Mouse (Mus musculus) hindbrain, embryonic 13.5 days (tissue): Measurements from ENCODE around the gene Slitrk6. TPM values are rescaled to one million over a fixed set of nuclear protein-coding genes. Genes with fewer than 3 reads are reported as not detected.
A peak's percentile ranks its signal among the peaks of the same experiment; 100 is the strongest.

Source experiments
- ATAC-seq: fragments of 200-750 bp; cut with Nextera tagmentation; 2 replicates; pipeline ENCODE4 v1.8.0; 2017; ENCODE audit warnings: moderate TSS enrichment; ENCODE audit not compliant: low FRiP score
- H3K27ac ChIP-seq: fragments of 300-500 bp; sonication (generic); 2 replicates; pipeline ENCODE4 v1.5.1; 2015; ENCODE audit warnings: inconsistent platforms, mild to moderate bottlenecking, moderate library complexity
- H3K27me3 ChIP-seq: fragments of 300-500 bp; sonication (generic); 2 replicates; pipeline ENCODE4 v1.6.1; 2015; ENCODE audit warnings: mild to moderate bottlenecking, inconsistent platforms
- H3K36me3 ChIP-seq: fragments of 300-500 bp; sonication (generic); 2 replicates; pipeline ENCODE4 v1.6.1; 2015; ENCODE audit warnings: mild to moderate bottlenecking, inconsistent platforms
- H3K4me1 ChIP-seq: fragments of 300-500 bp; sonication (generic); replicated peaks from 2 replicates; pipeline ENCODE4 v1.6.1; 2015; ENCODE audit warnings: inconsistent platforms
- H3K4me2 ChIP-seq: fragments of 300-500 bp; sonication (generic); 2 replicates; pipeline ENCODE4 v1.6.1; 2015; ENCODE audit warnings: inconsistent platforms, mild to moderate bottlenecking, moderate library complexity
- H3K4me3 ChIP-seq: fragments of 300-500 bp; sonication (generic); 2 replicates; pipeline ENCODE4 v1.5.1; 2015; ENCODE audit warnings: mild to moderate bottlenecking, inconsistent platforms
- H3K9ac ChIP-seq: fragments of 300-500 bp; sonication (generic); 2 replicates; pipeline ENCODE4 v1.6.1; 2015; ENCODE audit warnings: mild to moderate bottlenecking, inconsistent platforms
- H3K9me3 ChIP-seq: fragments of 300-500 bp; sonication (generic); 2 replicates; pipeline ENCODE4 v1.6.1; 2016; ENCODE audit warnings: inconsistent platforms
- WGBS: fragments of 180-500 bp; shearing (Covaris S2); methylation state at CpG from one replicate; pipeline ENCODE4 v1.1.7; 2015; 5-methylcytosine and 5-hydroxymethylcytosine counted together
- polyA plus RNA-seq: library from polyadenylated mRNA; unstranded; fragments of >200 nt; fragmentation: Nextera tagmentation; extraction: Ambion mirVana; gene quantifications from 2 replicates; pipeline ENCODE4 v1.2.1, GENCODE M21; 2015

Gene Slitrk6
- 3.5 and 4.5 TPM in 2 replicates for polyA plus RNA-seq

- H3K9me3 ChIP-seq: no peaks in the 10 kb centered on the region
- ATAC-seq: peak; percentile 94
- WGBS: 27% methylated on average over 11 of the region's 11 CpGs
- H3K27ac ChIP-seq: peak within 1 kb of the TSS; percentile 48; the same call in 1 of the 2 replicates
- H3K27me3 ChIP-seq: no peaks in the 10 kb centered on the region
- H3K9ac ChIP-seq: peak within 1 kb of the TSS; percentile 30; the same call in 1 of the 2 replicates
- H3K4me2 ChIP-seq: peak within 1 kb of the TSS; percentile 56
- H3K4me1 ChIP-seq: peaks cover 4% of the 10 kb centered on the region; the same call in 1 of the 2 replicates
- no peaks in the 10 kb centered on the region for H3K36me3 ChIP-seq
- peak within 1 kb of the TSS; percentile 40 for H3K4me3 ChIP-seq
These were observed at the start of gene Slitrk6 for GRCm38 (mm10) chr14:110754484-110755307. Gene Slitrk6 (minus strand): TSS chr14:110755149.

- ATAC-seq: no peak
- no peaks in the 10 kb centered on the region for H3K9me3 ChIP-seq
These were observed 22.6 kb upstream of the Slitrk6 start for GRCm38 (mm10) chr14:110777546-110777945.

GRCm38 (mm10) chr14:110770694-110771093, 15.7 kb upstream of the Slitrk6 start:
- H3K27me3 ChIP-seq: no peaks in the 10 kb centered on the region
- H3K4me1 ChIP-seq: no peaks in the 10 kb centered on the region
- ATAC-seq: no peak
- no peak overlapping the region for H3K4me2 ChIP-seq
- WGBS: 86% methylated on average over 1 of the region's 1 CpGs
- H3K9ac ChIP-seq: no peak overlapping the region
- no peaks in the 10 kb centered on the region for H3K9me3 ChIP-seq
- H3K36me3 ChIP-seq: no peaks in the 10 kb centered on the region
- H3K27ac ChIP-seq: no peak overlapping the region
- no peak overlapping the region for H3K4me3 ChIP-seq

More at GRCm38 (mm10) chr14:110777546-110777945, 22.6 kb upstream of the Slitrk6 start:
- Histone ChIP-seq H3K4me3 (no peak overlapping the region), H3K4me2 (no peak overlapping the region), H3K4me1 (no peaks in the 10 kb centered on the region), H3K9ac (no peak overlapping the region), H3K27me3 (no peaks in the 10 kb centered on the region), H3K36me3 (no peaks in the 10 kb centered on the region), H3K27ac (no peak overlapping the region)

GRCm38 (mm10) chr14:110762588-110763220, 7.8 kb upstream of the Slitrk6 start:
- H3K27me3 ChIP-seq: no peaks in the 10 kb centered on the region
- no peak overlapping the region for H3K27ac ChIP-seq
- H3K9ac ChIP-seq: no peak overlapping the region
- H3K4me2 ChIP-seq: no peak overlapping the region
- H3K36me3 ChIP-seq: no peaks in the 10 kb centered on the region
- H3K4me1 ChIP-seq: no peaks in the 10 kb centered on the region
- ATAC-seq: no peak
- no peak overlapping the region for H3K4me3 ChIP-seq
- H3K9me3 ChIP-seq: no peaks in the 10 kb centered on the region
- 20% methylated on average over 7 of the region's 7 CpGs for WGBS

DNA sequence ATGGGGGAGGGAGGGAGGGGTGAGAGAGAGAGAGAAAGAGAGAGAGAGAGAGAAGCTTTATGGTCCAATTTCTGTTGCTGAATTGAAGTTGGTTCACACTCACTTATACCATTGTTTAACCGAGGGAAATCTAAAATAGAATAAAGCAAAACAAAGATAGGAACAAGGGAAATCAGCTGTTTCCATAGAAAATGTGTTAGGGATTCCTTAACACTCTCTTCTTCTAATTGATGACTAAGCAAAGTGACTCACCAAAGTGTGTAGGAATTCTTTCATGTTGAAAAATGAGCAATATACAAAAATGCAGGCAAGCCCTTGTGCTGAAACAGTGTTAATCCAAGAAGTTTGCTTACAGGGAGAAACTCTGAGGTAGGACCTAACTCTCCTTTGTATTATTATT, 6.0 kb upstream of the Slitrk6 start:
- WGBS: 81% methylated on average over 1 of the region's 1 CpGs

GRCm38 (mm10) chr14:110755308-110755650, 330 bp upstream of the Slitrk6 start:
- Histone ChIP-seq H3K27ac (no peak overlapping the region), H3K36me3 (no peaks in the 10 kb centered on the region), H3K9me3 (no peaks in the 10 kb centered on the region), H3K9ac (no peak overlapping the region), H3K27me3 (no peaks in the 10 kb centered on the region), H3K4me1 (peaks cover 4% of the 10 kb centered on the region; the same call in 1 of the 2 replicates), H3K4me2 (peak overlapping the region; percentile 56), H3K4me3 (peak overlapping the region; percentile 40; the same call in 1 of the 2 replicates)
- WGBS: 51% methylated on average over 4 of the region's 4 CpGs
- peak; percentile 75; the same call in 1 of the 2 replicates for ATAC-seq

More for the DNA sequence above, 6.0 kb upstream of the Slitrk6 start:
- H3K36me3 ChIP-seq: no peaks in the 10 kb centered on the region
- no peak overlapping the region for H3K27ac ChIP-seq
- no peak for ATAC-seq
- no peak overlapping the region for H3K9ac ChIP-seq
- no peak overlapping the region for H3K4me2 ChIP-seq
- H3K4me1 ChIP-seq: no peaks in the 10 kb centered on the region
- H3K9me3 ChIP-seq: no peaks in the 10 kb centered on the region
- H3K4me3 ChIP-seq: no peak overlapping the region
- no peaks in the 10 kb centered on the region for H3K27me3 ChIP-seq

- no peak overlapping the region for H3K4me3 ChIP-seq
- H3K27me3 ChIP-seq: no peaks in the 10 kb centered on the region
- no peak overlapping the region for H3K27ac ChIP-seq
- 14% methylated on average over 7 of the region's 7 CpGs for WGBS
- no peaks in the 10 kb centered on the region for H3K4me1 ChIP-seq
- H3K36me3 ChIP-seq: peaks cover 2% of the 10 kb centered on the region; the same call in 1 of the 2 replicates
- ATAC-seq: peak; percentile 66; the same call in 1 of the 2 replicates
- H3K9me3 ChIP-seq: no peaks in the 10 kb centered on the region
- no peak overlapping the region for H3K4me2 ChIP-seq
- H3K9ac ChIP-seq: no peak overlapping the region
These were observed 15.1 kb downstream of the Slitrk6 start for GRCm38 (mm10) chr14:110739861-110740260.

DNA sequence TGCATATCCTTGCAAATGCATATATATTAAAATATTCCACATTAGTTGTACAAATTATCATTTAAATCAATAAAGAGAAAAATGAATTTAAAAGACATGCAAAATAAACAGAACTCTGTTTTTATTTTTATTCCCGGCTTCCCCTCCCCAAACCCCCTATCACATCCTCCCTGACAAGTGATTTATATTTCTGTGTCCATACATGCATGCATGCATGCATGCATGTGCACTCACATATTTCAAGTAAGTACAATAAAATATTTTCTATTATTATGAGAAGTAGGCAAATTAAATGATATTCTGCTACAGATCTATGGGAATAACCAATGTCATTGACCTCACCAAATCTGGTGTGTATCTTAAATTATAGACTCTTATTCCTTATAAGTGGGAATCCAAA, 15.6 kb downstream of the Slitrk6 start:
- Histone ChIP-seq H3K27me3 (no peaks in the 10 kb centered on the region), H3K9ac (no peak overlapping the region), H3K4me1 (no peaks in the 10 kb centered on the region), H3K27ac (no peak overlapping the region), H3K4me2 (no peak overlapping the region), H3K9me3 (no peaks in the 10 kb centered on the region), H3K36me3 (no peaks in the 10 kb centered on the region), H3K4me3 (no peak overlapping the region)
- WGBS: 57% methylated on average over 1 of the region's 1 CpGs
- ATAC-seq: no peak

GRCm38 (mm10) chr14:110728344-110728910, 26.5 kb downstream of the Slitrk6 start:
- 0 out of 2 replicates have a peak, but pooled peaks cover 4% of the 10 kb centered on the region for H3K27me3 ChIP-seq
- no peak overlapping the region for H3K9ac ChIP-seq

DNA sequence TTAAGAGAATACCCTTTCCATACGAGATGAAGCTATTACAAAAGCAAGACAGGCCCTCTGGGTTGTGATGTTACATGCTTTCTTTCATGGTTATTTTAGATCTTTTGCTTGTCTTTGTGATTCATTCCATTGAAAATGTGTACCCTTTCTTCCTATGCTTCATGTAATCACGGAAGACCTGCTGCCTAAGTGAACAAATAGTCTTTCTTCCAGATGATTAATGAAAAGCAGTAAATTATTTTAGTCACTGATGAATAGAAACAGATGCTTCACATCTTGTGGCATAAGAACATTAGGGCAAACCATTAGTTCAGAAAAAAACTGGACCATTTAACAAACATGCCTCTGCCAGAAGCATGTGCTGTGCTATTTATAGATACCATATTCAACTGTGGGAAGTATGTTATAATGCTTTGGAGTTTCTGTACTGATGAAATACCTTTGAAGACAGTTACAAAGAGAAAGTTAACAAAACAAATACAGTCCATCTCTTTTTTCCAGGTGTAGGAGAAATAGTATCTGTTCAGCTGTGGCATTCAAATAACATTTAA, 30.8 kb downstream of the Slitrk6 start:
- Histone ChIP-seq H3K4me1 (no peaks in the 10 kb centered on the region), H3K4me3 (no peak overlapping the region), H3K36me3 (no peaks in the 10 kb centered on the region), H3K9ac (no peak overlapping the region), H3K4me2 (no peak overlapping the region), H3K27me3 (no peaks in the 10 kb centered on the region), H3K27ac (no peak overlapping the region), H3K9me3 (0 out of 2 replicates have a peak, but pooled peaks cover 6% of the 10 kb centered on the region)
- ATAC-seq: no peak
- 5% methylated on average over 2 of the region's 2 CpGs for WGBS

More at GRCm38 (mm10) chr14:110728344-110728910, 26.5 kb downstream of the Slitrk6 start:
- Histone ChIP-seq H3K4me2 (no peak overlapping the region), H3K4me3 (no peak overlapping the region), H3K4me1 (no peaks in the 10 kb centered on the region), H3K9me3 (no peaks in the 10 kb centered on the region), H3K36me3 (no peaks in the 10 kb centered on the region), H3K27ac (no peak overlapping the region)
- 34% methylated on average over 4 of the region's 4 CpGs for WGBS
- ATAC-seq: no peak
